ENCODE assay signal across 22 mouse cellular contexts in the genomic region with DNA sequence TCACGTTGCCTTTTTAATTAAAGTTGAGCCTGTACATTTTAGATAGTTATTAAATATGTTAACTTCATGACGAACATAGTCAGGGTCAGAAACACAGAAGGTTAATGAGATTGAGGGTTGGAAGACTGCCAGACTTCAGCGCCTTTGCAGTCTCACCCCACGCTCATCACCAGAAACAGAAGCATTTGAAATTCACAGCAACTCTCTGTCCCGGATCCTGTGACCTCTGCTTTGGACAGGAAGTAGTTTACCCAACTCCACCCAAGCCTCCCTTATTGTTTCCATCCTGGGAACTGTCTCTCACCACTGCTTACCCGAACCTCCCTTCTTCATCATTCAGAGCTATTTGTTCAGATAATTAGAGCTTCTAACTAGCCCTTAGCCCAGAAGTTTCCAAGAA. TPM values are rescaled to one million over a fixed set of nuclear protein-coding genes. Genes with fewer than 3 reads are reported as not detected.
DNase-seq lines count a peak whose midpoint lies in the region; ATAC-seq and TF ChIP-seq lines count a peak whose summit lies in the region.
"Had no signal": no experiment of that assay in that cellular context is flagged by ENCODE, and none has a peak within 500 bp of the region (broad histone marks: within the 10 kb centered on the region; RNA-seq: fewer than 3 reads in every experiment).

No protein-coding gene starts in this region.

- peaks cover 14% of the 10 kb centered on the region for H3K4me1 ChIP-seq in heart, embryonic 13.5 days
- peaks cover 3% of the 10 kb centered on the region; the same call in 1 of the 2 replicates for H3K4me1 ChIP-seq in heart, embryonic 11.5 days (ENCODE audit: control insufficient read depth, insufficient read depth, low read length)
- no peaks in the 10 kb centered on the region for H3K4me1 ChIP-seq in lung, embryonic 14.5 days (ENCODE audit: insufficient read depth)
- H3K4me1 ChIP-seq: embryonic facial prominence, embryonic 13.5 days; hindbrain, embryonic 13.5 days; kidney, embryonic 15.5 days; limb, embryonic 15.5 days; liver, embryonic 15.5 days; midbrain, embryonic 15.5 days; neural tube, embryonic 15.5 days had no signal

- no peak for TF ChIP-seq CTCF in lung, embryonic 14.5 days (IDR thresholded peaks at IDR 0.05; ENCODE audit: low read depth)

- H3K9ac ChIP-seq in heart, embryonic 13.5 days: no peak overlapping the region
- no peak overlapping the region for H3K9ac ChIP-seq in heart, embryonic 11.5 days (ENCODE audit: low read depth, low read length)
- no peak overlapping the region for H3K9ac ChIP-seq in lung, embryonic 14.5 days
- H3K9ac ChIP-seq: embryonic facial prominence, embryonic 13.5 days; forebrain, postnatal 0 days; hindbrain, embryonic 13.5 days; kidney, embryonic 15.5 days; limb, embryonic 15.5 days; liver, embryonic 15.5 days; midbrain, embryonic 15.5 days; neural tube, embryonic 15.5 days had no signal

- DNase-seq in lung, embryonic 14.5 days: peak; percentile 28
- no peak for DNase-seq in lung, postnatal 4 days
- DNase-seq in ES-CJ7 (ENCODE audit: low read depth, low spot score): peak; percentile 59
- DNase-seq in left cerebral cortex, adult 18-20 months (ENCODE audit: low spot score in 2 of 2): no peak
- DNase-seq: adrenal gland, postnatal 10 days; B cell, adult 2 months; cerebellum, adult 9-11 months; forebrain, postnatal 0 days; gastrocnemius, postnatal 36 days; right cerebral cortex, postnatal 14 days; thymus, postnatal 4 days had no signal

- no peak overlapping the region for H3K4me2 ChIP-seq in heart, embryonic 13.5 days
- no peak overlapping the region for H3K4me2 ChIP-seq in heart, embryonic 11.5 days
- no peak overlapping the region for H3K4me2 ChIP-seq in lung, embryonic 14.5 days
- H3K4me2 ChIP-seq: embryonic facial prominence, embryonic 13.5 days; hindbrain, embryonic 13.5 days; kidney, embryonic 15.5 days; limb, embryonic 15.5 days; liver, embryonic 15.5 days; midbrain, embryonic 15.5 days; neural tube, embryonic 15.5 days had no signal

- 31% methylated on average over 6 of the region's 6 CpGs for WGBS in heart, embryonic 13.5 days
- 52% methylated on average over 6 of the region's 6 CpGs for WGBS in heart, embryonic 11.5 days (ENCODE audit: insufficient replicate concordance)
- WGBS in lung, embryonic 14.5 days: 39% methylated on average over 6 of the region's 6 CpGs

- H3K27me3 ChIP-seq in heart, embryonic 13.5 days (replicated peaks): no peaks in the 10 kb centered on the region
- no peaks in the 10 kb centered on the region for H3K27me3 ChIP-seq in heart, embryonic 11.5 days (ENCODE audit: control insufficient read depth, insufficient read depth, low read length)
- H3K27me3 ChIP-seq in lung, embryonic 14.5 days (ENCODE audit: insufficient read depth, low read length): no peaks in the 10 kb centered on the region
- H3K27me3 ChIP-seq: embryonic facial prominence, embryonic 13.5 days; hindbrain, embryonic 13.5 days; kidney, embryonic 15.5 days; limb, embryonic 15.5 days; liver, embryonic 15.5 days; midbrain, embryonic 15.5 days; neural tube, embryonic 15.5 days had no signal

- H3K4me3 ChIP-seq in heart, embryonic 13.5 days: no peak overlapping the region
- H3K4me3 ChIP-seq in heart, embryonic 11.5 days (ENCODE audit: low read depth, low read length): no peak overlapping the region
- H3K4me3 ChIP-seq in lung, embryonic 14.5 days (ENCODE audit: low read depth, low read length): no peak overlapping the region
- H3K4me3 ChIP-seq: embryonic facial prominence, embryonic 13.5 days; hindbrain, embryonic 13.5 days; kidney, embryonic 15.5 days; limb, embryonic 15.5 days; liver, embryonic 15.5 days; midbrain, embryonic 15.5 days; neural tube, embryonic 15.5 days had no signal

- ATAC-seq in heart, embryonic 13.5 days (ENCODE audit: extremely low read depth, insufficient number of reproducible peaks, low FRiP score, low TSS enrichment): no peak; the same call in 1 of the 2 replicates
- ATAC-seq in heart, embryonic 11.5 days (replicated peaks; ENCODE audit: insufficient number of reproducible peaks, low FRiP score, low TSS enrichment): no peak
- no peak for ATAC-seq in lung, embryonic 14.5 days (ENCODE audit: insufficient read depth)
- ATAC-seq in megakaryocyte, adult 5-6 weeks (ENCODE audit: poor library complexity, severe bottlenecking): peak; percentile 30; the same call in 1 of the 2 replicates
- ATAC-seq: activated CD4-positive, CD25-positive, alpha-beta regulatory T cell, adult 4 months; forebrain, postnatal 0 days; midbrain, embryonic 15.5 days had no signal

- H3K27ac ChIP-seq in heart, embryonic 13.5 days (replicated peaks): peak overlapping the region; percentile 25; the same call in 1 of the 2 replicates
- no peak overlapping the region for H3K27ac ChIP-seq in heart, embryonic 11.5 days (ENCODE audit: low read depth, low read length)
- H3K27ac ChIP-seq in lung, embryonic 14.5 days (ENCODE audit: low read depth): no peak overlapping the region
- H3K27ac ChIP-seq: embryonic facial prominence, embryonic 13.5 days; hindbrain, embryonic 13.5 days; kidney, embryonic 15.5 days; limb, embryonic 15.5 days; liver, embryonic 15.5 days; midbrain, embryonic 15.5 days; neural tube, embryonic 15.5 days had no signal

- no peaks in the 10 kb centered on the region for H3K36me3 ChIP-seq in heart, embryonic 13.5 days
- no peaks in the 10 kb centered on the region for H3K36me3 ChIP-seq in heart, embryonic 11.5 days (ENCODE audit: control insufficient read depth, insufficient read depth, low read length)
- H3K36me3 ChIP-seq in lung, embryonic 14.5 days (ENCODE audit: insufficient read depth): 0 out of 2 replicates have a peak, but pooled peaks cover 3% of the 10 kb centered on the region
- H3K36me3 ChIP-seq: embryonic facial prominence, embryonic 13.5 days; kidney, embryonic 15.5 days; limb, embryonic 15.5 days; liver, embryonic 15.5 days; midbrain, embryonic 15.5 days; neural tube, embryonic 15.5 days had no signal

- no peaks in the 10 kb centered on the region for H3K9me3 ChIP-seq in heart, embryonic 13.5 days
- no peaks in the 10 kb centered on the region for H3K9me3 ChIP-seq in heart, embryonic 11.5 days (replicated peaks; ENCODE audit: control insufficient read depth, low read length)
- H3K9me3 ChIP-seq in lung, embryonic 14.5 days (ENCODE audit: low read depth, low read length): no peaks in the 10 kb centered on the region
- H3K9me3 ChIP-seq: embryonic facial prominence, embryonic 13.5 days; hindbrain, embryonic 13.5 days; kidney, embryonic 15.5 days; limb, embryonic 15.5 days; liver, embryonic 15.5 days; midbrain, embryonic 15.5 days; neural tube, embryonic 15.5 days had no signal

RNA-seq across cellular contexts. Expression of gene Nxpe3, which starts 19.1 kb away (rescaled TPM):
- polyA plus RNA-seq in heart, embryonic 13.5 days (2015; fragmentation: Nextera tagmentation; extraction: Ambion mirVana): 0.53 and 0.59 TPM in 2 replicates
- polyA plus RNA-seq in heart, embryonic 11.5 days (2014; fragmentation: Nextera tagmentation; extraction: Ambion mirVana): 0.99 and 1.2 TPM in 2 replicates
- polyA plus RNA-seq in lung, embryonic 14.5 days (2014; fragmentation: Nextera tagmentation; extraction: Ambion mirVana): 1.4 and 1.7 TPM in 2 replicates
- total RNA-seq in megakaryocyte, adult 5-6 weeks (2015): 1.4 and 2.1 TPM in 2 replicates
- total RNA-seq in megakaryocyte, adult 5-6 weeks (2017): 2.4 and 2.8 TPM in 2 replicates
- 10 to 100 TPM in 1 of 2 experiments, 1 to 10 TPM in 1; 9.7 to 11.5 TPM for total RNA-seq in left cerebral cortex, adult 18-20 months (2021)

RNA-seq across cellular contexts. Expression of gene Nfkbiz, which starts 37.3 kb away (rescaled TPM):
- polyA plus RNA-seq in heart, embryonic 13.5 days (2015; fragmentation: Nextera tagmentation; extraction: Ambion mirVana): 2.1 and 2.5 TPM in 2 replicates
- polyA plus RNA-seq in heart, embryonic 11.5 days (2014; fragmentation: Nextera tagmentation; extraction: Ambion mirVana): 3.5 and 3.7 TPM in 2 replicates
- 5.8 and 6.3 TPM in 2 replicates for polyA plus RNA-seq in lung, embryonic 14.5 days (2014; fragmentation: Nextera tagmentation; extraction: Ambion mirVana)
- total RNA-seq in megakaryocyte, adult 5-6 weeks (2015): 33.3 and 44.9 TPM in 2 replicates
- total RNA-seq in megakaryocyte, adult 5-6 weeks (2017): 31.2 and 32.7 TPM in 2 replicates
- 1 to 10 TPM; 4.4 to 5.2 TPM for total RNA-seq in left cerebral cortex, adult 18-20 months (2021)

RNA-seq across cellular contexts. Expression of gene Cep97, which starts 58.6 kb away (rescaled TPM):
- polyA plus RNA-seq in heart, embryonic 13.5 days (2015; fragmentation: Nextera tagmentation; extraction: Ambion mirVana): 7.5 and 9.1 TPM in 2 replicates
- 7.4 and 11.9 TPM in 2 replicates for polyA plus RNA-seq in heart, embryonic 11.5 days (2014; fragmentation: Nextera tagmentation; extraction: Ambion mirVana)
- polyA plus RNA-seq in lung, embryonic 14.5 days (2014; fragmentation: Nextera tagmentation; extraction: Ambion mirVana): 11.9 and 14.0 TPM in 2 replicates
- total RNA-seq in megakaryocyte, adult 5-6 weeks (2015): 3.4 and 5.4 TPM in 2 replicates
- 3.0 and 7.4 TPM in 2 replicates for total RNA-seq in megakaryocyte, adult 5-6 weeks (2017)
- total RNA-seq in left cerebral cortex, adult 18-20 months (2021): 10 to 100 TPM; 13.4 TPM

Comparison
In these comparisons a context has a peak if more than half of its experiments do, and no peak if none do; other contexts are left out.
1. DNase-seq: peak in lung, embryonic 14.5 days (single experiment) and ES-CJ7 (single experiment); none in lung, postnatal 4 days (0 of 2) and left cerebral cortex, adult 18-20 months (0 of 2).